Mouse (Mus musculus): ENCODE measurements around the gene Fam213b.

The Fam213b gene

DNA sequence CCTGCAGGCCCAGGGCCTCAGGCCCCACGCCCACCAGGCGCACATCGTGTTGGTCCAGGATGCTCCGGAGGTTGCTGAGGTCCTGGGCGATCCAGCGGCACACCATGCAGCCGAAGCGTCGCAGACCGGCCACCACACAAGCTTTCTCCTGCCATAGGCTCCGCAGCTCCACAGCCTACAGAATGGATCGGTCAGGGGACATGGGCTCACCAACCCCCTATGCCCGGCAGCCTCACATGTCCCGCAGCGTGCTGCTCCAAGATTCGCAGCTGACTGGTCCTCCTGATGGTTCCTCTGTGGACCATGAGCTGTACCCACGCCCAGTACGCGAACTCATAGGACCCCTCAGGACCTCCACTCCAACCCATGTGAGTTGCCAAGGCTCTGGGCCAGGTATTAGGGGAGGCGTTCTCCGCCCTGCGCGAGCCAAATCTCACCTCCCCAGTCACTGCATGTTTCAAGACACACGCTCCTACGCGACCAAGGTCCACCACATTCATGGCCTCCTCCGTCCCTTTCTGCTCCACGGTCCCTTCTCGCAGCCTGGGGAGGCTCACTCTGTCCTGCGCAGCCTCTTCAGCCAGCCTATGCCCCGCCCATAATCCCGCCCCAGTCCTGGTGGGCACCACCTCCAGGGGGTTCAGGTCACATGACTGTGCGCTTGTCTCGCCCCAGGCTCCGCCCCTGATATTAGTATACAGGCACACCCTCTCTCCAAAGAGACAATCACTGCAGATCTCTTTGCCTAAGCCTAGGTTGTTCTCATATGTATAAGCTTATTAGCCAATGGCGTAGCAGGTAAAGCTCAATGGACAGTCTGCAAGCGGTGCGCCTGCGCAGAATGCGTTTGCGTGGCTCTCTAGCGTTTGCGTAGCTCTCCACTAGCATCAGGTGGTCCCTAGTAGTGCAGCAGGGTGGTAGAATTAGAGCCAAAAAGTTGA lies at the start of gene Fam213b:
Gene Fam213b (minus strand): TSS at position 630 of the 941 bp plus-strand sequence.
- peak; percentile 83 for DNase-seq (ENCODE audit: low read depth)

DNA sequence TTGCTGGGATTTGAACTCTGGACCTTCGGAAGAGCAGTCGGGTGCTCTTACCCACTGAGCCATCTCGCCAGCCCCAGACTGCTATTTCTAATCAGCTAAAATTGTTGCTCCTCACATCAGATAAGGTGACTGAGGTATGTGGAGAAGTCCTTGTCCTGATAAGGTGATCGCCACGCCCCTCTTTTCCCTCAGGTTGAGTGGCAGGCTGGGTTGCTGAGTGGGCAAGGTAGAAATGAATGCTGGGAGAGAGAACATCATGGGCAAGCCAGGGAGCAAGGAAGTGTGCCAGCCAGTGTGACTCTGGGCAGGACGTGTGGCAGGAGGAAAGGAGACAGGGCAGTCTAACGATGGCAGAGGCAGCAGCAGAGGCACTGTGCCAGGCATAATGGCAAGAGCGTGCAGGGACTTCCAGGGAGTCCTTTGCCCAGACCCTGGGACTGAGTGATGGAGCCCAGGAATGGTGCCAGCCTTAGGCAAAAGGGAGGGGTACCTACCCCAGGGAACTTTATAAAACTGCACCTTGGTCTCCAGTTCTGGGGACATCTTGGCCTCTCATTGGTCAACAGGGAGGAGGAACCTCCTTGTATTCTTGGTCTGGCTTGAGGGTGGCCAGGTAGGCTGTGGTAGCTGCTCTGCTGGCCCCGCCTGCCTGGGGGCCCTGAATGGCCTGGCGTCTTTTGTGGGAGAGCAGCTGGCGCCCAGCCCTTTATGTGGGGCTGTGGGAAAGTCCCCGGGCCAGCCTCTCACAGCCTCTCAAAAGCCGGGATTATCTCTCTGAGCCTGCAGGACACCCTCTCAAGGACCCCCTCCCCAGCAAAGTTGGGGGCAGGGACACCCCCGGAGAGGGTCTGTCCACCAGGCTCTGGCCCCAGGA lies 49.4 kb upstream of the Fam213b start:
- DNase-seq (ENCODE audit: low read depth) = no peak

DNA sequence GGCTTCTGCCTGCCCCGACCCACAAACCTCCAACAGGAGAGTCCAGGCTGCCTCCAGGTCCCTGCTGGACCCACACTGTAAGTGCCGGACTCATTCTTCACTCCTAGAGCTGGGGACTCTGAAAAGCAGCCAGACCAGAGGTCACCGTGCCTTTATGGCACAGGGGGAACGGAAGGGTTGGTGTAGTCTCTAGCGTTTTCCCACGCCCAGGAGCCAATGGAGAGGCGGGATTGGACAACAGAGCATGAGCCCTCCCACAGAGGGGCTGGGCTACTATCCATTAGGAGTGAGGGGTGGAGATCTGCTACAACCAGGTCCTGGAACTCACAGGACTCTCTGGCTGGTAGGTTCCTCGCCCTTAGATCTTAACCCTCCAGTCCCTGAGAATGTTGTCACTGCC lies 47.4 kb upstream of the Fam213b start:
- no peak for DNase-seq (ENCODE audit: low read depth)

DNA sequence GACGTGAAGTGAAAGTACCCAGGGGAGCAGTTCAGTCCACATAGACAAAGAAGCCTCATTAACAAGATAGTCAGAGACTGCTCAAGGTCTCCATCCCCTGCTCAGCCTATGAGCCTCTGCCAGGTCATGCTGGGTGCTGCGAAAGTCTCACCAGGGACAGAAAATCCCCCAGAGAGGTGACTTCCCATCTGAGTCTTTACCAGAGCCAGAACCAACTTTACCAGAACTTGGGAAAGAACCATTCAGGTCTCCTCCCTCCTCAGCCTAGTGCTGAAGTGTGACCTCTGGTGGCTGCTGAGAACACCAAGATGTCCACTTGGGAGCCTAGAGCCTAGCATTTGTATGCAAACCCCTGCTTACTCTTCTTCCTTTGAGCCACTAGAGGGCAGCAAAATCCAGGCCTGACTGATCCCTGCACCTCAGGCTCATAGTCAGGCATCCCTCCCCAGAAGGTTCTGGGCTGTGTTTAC lies 45.2 kb upstream of the Fam213b start:
- DNase-seq (ENCODE audit: low read depth) = peak; percentile 94

DNA sequence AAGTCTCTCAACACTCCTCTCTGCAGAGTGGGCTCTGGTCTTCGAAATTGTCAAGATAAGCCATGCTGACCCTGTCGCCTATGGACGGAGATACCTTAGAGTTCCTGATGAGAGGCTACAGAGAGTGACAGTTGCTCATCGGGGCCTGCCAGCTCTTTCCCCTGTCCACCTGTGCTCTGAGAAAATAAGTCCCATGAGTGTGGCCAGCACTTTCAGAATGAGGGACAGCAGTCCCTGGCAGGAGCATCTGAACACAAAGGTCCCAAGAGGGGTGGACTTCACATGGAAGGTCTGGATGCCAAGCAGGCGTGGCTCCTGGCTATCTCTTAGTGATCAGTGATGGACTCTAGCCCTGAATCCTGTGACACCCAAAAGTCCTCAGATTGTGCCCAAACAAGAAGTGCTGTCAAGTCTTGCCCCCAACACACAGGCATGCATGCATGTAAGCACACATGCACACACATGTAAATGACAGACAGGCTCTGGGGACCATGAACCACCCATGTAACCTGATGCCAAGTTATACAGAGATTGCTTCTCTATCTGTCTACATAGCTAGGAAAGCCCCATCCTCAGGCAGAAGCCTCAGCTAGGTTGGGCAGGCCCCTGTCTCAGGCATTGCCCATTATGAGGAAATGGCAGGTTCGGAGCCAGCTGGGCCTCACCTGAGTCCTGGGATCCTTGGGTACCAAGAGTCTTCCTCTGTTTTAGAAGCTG lies 44.5 kb upstream of the Fam213b start:
- DNase-seq (ENCODE audit: low read depth) = no peak

DNA sequence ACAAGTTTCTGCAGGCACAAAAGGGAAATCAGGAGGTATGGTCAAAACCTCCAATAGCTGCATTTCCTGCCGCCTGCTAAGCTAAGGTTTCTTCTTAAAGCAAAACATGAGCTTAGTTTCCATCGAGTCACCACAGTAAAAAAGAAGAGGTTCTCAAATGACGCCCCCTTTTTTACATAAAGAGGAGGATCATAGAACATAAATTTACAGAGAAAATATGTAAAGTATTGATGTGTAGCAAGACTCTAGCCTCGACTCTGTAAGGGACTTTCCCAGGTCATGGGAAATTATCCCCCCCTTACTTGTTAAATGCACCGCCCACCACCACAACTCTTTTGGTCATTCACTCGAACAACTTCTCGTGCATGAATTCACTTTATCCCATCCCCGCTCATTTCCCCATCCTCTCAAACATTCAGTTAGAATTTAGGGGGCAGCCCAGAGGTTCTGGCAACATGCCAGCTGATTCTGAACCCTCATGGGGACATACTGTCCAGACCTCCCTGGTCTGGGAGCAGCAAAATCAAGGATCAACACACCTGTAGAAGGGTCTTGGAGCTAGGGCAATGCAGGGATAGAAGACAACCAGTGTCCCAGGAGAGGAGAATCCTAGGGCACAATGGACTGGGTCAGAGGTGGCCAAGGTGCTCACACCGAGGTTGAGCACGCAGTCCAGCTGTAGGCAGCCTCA lies 43.8 kb upstream of the Fam213b start:
- DNase-seq (ENCODE audit: low read depth) = peak; percentile 67

DNA sequence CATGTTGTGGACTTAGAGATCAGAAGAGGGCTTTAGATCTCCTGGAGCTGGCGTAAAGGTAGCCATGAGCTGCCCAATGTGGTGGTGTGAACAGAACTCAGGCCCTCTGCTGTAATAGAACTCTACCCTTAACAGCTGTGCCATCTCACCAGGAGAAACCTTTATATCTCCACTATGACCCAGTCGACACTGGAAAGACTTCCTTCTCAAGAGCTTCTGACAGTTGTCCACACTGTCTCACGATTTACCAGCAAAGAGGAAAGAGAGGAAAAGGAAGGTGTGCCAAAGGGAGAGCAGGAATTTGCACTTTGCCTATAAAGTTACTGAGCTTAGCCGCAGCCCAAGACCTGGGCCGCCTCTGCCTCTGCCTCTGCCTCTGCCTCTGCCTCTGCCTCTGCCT lies 42.9 kb upstream of the Fam213b start:
- no peak for DNase-seq (ENCODE audit: low read depth)

DNA sequence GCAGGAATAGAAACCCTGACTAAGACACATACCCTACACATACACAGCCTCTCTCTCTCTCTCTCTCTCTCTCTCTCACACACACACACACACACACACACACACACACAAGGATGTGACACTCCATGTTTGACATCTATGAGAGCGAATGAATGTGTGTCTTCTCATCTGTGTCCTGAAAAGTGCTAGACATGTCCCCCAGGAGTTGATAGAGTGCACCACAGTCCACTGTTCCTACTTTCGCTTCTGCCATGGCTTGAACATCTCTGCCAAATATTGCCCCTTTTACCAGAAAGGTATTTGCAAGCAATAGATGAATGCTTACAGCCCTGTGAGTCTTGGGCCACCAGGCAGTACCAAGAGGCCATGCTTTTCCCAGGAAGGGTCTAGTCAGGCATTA lies 41.2 kb upstream of the Fam213b start:
- no peak for DNase-seq (ENCODE audit: low read depth)

DNA sequence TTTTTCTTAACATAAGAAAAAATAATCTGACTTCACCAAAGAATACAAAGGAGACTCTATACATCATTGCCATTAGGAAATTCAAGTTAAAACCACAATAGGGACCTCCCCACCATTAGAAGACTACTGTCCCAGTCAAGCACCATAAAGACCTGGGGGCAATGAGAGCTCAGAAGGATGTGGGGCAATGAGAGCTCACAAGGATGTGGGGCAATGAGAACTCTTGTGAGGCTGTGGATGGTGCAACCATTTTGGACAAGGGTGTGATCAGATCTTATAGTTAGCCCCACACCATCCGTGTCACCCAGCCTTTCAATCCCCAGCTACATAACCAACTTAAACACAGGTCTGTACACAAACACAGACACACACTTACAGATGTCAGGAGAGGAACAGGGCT lies 38.8 kb upstream of the Fam213b start:
- DNase-seq (ENCODE audit: low read depth) = peak; percentile 32

DNA sequence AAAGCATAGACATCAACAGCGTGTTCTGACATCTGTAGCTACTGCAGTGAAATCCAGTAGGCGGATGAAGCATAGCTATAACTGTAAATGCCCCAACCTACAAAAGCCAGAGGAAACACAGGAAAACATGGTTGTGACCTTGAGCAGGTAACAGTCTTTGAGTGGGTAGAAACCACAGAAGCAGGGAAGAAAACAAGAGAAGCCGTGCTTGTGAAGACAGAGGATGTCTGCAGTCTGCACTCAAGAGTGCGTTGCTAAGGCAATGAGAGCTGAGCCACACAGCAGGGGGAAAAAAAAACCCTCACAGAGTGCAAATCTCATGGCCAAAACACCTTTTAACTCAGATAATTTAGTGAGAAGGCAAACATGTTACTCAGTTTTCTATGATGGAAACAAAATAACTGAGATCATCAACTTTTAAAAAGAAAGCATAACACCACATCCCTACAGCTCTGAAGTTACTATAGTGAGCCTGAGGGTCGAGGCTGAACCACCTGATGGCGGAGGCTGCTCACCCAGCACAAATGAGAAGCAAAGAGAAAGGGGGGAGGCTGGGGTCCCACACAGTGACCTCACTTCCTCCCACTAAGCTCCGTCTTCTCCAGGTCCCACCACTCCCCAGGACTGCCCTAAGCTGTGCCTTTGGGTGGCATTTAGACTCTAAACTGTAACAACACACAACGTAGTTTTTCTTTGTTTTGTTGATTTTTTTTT lies 37.8 kb upstream of the Fam213b start:
- peak; percentile 92 for DNase-seq (ENCODE audit: low read depth)

DNA sequence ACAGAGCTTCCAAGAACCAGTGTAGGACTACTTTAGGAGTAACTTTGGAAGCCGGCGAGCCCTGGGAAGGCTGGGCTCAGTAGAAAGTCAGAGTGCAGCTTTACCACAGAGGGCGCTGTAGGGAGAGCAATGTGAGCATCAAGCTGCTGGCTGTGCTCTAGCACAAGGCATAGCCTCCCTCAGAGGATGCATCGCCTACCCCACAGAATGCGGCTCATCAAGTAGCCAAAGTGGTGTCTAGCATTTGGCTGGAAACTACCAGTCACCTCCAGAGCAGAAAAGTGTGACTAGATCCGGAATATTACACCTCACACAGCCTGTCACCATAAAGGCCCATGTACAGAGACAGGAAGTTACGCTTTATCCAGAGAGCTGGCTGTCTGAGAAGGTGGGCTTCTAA lies 36.9 kb upstream of the Fam213b start:
- DNase-seq (ENCODE audit: low read depth) = peak; percentile 84

DNA sequence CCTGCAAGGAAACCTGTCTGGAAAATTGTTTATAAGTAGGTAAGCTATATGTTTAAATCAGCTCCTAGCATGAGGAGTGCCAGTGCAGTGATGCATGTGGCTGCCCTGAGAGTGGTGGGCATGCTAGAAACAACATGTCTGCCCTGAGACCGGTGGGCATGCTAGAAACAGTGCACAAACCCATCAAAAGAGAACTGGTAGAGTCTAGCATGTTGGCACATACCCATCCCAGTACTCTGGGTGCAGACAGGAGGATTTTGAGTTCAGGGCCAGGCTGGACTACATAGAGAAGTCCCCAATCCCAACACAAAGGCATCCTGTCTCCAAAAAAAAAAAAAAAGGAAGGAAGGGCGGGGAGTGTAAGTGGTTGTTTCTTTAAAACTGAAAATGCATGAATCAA lies 35.9 kb upstream of the Fam213b start:
- DNase-seq (ENCODE audit: low read depth) = peak; percentile 21

DNA sequence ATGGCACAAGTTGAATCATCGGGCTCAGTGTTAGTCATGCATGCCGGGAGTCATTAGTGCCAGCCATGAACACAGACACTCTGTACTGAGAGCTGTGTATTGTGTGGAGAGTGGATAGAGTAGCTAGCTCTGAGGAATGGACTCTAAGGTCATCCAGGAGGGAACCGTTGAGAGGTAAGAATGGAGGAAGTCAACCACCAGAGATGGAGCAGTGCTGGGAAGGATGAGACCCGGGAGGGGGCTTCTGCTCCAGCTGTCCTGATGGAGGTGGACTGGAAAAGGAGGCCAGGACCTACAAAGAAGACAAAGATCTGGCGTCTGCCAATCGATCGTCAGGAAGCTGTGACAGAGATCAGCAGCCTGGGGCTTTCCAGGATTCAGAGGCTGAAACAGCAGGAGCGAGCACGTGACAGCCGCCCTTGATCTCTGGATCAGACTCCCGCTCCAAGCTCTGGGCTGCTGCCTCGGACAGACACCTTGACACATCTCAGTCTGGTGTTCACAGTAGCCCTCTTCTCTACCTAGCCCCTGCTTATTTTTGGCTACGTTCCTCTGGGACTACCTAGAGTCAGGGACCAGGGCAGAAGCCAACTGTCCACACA lies 34.5 kb upstream of the Fam213b start:
- DNase-seq (ENCODE audit: low read depth) = no peak

DNA sequence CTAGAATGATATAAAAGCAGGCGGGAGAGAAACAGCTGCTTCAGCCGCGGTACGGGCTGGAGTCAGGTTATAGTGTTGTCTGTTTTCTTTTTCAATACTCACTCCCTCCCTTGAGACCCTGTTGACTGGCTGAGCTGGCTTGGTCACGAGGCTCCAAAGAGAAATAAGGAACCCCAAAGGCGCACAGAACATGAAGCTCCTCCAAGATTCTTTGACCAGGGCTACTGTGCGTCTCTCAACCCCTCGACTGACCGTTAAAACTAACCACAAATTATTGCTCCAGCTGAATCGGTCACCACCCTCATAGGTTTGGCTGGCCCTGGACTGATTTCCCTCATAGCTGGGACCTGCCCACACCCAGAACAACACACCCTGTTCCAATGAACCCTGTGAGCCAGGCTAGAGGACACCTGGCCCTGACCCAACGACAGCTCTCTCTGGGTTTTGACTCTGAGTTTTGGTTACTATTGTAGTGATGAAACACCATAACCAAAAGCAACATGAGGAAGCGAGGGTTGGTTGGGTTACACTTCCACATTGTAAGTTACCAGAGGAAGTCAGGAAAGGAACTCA lies 30.2 kb upstream of the Fam213b start:
- peak; percentile 50 for DNase-seq (ENCODE audit: low read depth)

DNA sequence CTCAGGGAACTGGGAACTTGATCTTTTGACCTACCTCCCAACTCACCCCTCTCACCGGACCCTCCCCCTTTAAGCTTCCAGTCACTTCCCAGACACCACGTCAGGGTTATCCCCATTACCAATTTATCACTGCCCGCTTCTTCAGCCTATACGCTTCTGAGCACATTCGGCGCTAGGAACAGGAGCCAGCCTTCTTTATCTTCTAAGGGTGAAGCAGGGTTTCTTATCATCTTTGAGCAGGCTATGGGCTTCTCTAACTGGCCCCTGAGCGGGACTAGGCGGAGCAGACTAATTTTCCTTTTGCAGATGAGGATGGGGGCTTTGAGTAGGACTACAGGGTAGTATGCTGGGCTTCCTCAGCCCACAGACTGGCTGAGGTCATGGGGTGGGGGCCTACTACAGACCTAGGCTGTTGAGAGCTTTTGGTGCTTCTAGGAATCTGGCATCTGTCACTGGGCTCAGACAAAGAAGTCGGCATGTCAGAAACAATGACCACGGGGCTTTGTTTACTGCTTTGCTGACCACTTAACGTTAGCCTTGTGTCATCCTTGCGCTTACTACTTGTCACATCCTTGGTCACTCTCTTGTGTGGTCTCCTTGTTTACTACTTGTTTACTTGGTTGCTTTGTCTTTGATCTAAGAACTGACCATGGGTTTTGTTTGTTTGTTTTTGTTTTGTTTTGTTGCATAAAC lies 29.6 kb upstream of the Fam213b start, which contains the start of gene Tnfrsf14:
Gene Tnfrsf14 (minus strand): TSS at position 169 of the 693 bp plus-strand sequence.
- DNase-seq (ENCODE audit: low read depth) = peak; percentile 48

DNA sequence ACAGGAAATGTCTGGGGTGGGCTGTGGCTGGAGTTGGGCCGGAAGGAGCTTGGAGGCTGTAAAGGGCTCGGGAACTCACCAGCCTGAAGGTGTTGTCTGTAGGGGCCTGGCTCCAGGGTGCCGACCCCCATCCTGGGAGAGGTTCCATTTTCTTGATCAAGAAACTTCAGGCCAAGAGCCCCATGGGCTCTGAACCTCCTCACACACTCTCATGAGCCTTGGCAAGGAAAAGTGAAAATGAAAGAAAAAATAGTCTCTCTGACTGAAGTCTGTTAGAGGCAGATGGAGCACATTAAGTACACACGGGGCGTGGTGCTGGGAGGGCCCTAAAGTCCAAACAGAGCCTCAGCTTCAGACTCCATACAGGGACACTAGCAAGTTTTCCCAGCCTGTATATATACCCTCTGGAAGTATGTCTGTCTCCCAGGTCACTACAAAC lies 29.0 kb upstream of the Fam213b start:
- peak; percentile 77 for DNase-seq (ENCODE audit: low read depth)

DNA sequence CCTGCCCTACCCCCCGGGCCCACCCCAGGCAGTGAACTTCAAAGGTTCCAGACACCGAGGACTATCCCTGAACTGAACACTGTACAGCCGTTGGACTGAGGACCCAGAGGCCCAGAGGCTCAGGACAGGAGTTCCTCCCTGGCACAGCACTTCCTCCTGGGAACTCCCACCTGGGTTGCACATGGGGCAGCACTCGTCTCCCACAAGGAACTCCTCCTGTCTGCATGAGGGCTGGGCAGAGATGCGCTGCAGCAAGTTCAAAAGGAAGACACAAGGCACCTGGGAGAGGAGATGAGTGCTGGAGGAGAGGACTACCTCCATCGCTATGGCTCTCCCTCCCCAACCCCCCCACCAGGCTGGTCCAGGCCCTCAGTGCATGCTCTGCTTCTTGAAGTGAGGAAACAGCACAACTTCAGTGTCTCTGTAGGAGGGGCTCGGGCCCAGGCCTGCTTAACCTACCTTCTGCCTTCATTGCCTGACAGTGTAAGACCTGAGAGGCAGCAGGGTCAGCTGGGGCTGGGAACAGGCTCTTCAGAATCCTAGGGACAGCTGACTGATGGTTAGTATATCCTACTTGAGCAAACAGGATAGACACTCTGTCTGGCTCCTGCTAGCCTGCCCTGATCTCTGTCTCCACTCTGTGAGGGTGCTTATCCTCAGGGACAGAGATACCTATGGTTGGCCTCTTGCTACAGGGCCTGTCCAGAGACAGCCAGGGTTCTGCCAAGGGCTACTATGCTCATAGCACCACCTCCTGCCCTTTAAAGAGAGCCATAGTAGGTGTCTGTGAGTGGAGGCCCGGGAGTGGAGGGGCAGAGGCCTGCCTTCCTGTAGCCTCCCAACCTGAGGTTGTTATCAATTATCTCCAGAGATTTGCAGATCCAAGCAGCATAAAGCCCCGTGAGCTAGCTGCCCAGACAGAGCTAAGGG lies 28.3 kb upstream of the Fam213b start:
- peak; percentile 52 for DNase-seq (ENCODE audit: low read depth)

DNA sequence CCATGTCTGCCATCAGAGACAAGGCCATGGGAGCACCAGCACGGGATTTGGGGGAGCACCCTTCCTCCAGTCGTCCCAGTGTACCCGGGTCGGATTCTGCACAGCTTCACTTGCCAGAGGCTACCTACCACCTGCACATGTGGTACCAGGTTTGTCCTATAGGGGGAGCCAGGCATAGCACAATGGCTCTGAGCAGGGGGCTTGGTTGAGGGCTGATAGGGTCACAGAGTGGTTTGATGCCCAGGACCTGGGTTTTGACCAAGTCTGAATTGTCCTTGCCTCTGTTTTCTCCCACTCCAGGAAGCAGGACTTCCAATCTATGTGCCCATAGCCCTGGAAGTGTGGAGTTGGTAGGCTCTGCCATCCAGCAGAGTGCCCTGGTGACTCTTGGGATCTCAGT lies 26.5 kb upstream of the Fam213b start:
- DNase-seq (ENCODE audit: low read depth) = peak; percentile 76
